Mouse (Mus musculus): ENCODE data around the gene Ntn5. TPM values are rescaled to one million over a fixed set of nuclear protein-coding genes. Genes with fewer than 3 reads are reported as not detected.

Ntn5 gene
- polyA plus RNA-seq, 1 experiment from 2014 or later: not detected

DNA sequence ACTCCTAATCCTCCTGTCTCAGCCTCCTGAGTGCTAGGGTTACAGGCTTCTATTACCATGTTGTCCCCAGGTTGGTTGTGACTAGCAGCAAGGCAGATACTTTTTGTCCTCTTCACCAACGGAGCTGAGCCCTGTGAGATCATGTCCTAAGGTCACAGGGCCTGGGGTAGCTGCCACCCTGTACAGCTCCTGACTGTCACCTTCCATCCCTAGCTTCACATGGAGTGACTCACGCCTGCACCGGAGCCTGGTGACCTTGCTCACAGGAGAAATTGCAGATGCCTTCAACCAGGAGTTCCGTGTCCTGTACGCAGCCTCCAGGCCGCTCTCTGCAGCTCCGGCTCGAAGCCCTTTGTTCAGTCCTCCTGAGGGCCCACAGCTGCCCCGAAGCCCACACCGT, 42.6 kb downstream of the Ntn5 start:
- no peaks in the 10 kb centered on the region for H3K9me3 ChIP-seq (replicated peaks)
- H3K9ac ChIP-seq: no peak overlapping the region; the same call in 1 of the 2 replicates
- no peaks in the 10 kb centered on the region for H3K27me3 ChIP-seq
- no peak overlapping the region for H3K4me2 ChIP-seq
- ATAC-seq: no peak
- H3K4me1 ChIP-seq: 0 out of 2 replicates have a peak, but pooled peaks cover 2% of the 10 kb centered on the region
- peaks cover 79% of the 10 kb centered on the region for H3K36me3 ChIP-seq (ENCODE audit: poor library complexity, severe bottlenecking)
- H3K27ac ChIP-seq: no peak overlapping the region
- H3K4me3 ChIP-seq: no peak overlapping the region
- 91% methylated on average over 10 of the region's 10 CpGs for WGBS

DNA sequence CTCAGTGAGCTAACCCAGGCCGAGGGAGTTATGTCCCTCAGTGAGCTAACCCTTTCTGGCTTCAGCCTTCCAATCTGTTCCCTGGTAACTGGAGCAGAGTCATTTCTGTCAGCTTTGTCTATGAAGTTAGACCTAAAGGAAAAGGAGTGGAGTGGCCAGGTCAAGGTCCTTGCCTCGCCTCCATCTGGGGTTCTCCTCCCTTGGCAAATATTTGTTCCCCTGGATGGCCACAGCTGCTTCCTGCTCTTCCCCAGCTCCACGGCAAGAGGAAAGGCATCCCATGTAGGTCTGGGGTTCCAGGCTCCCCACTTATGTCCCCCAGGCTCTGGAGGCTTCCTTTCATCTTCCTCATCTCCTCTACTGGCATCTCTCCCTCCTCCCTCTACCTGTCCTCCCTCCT, 43.8 kb downstream of the Ntn5 start:
- no peaks in the 10 kb centered on the region for H3K9me3 ChIP-seq (replicated peaks)
- no peak overlapping the region for H3K9ac ChIP-seq
- no peaks in the 10 kb centered on the region for H3K27me3 ChIP-seq
- 84% methylated on average over 3 of the region's 3 CpGs for WGBS
- no peak overlapping the region for H3K27ac ChIP-seq
- H3K4me3 ChIP-seq: no peak overlapping the region
- ATAC-seq: no peak
- H3K4me1 ChIP-seq: 0 out of 2 replicates have a peak, but pooled peaks cover 2% of the 10 kb centered on the region
- no peak overlapping the region for H3K4me2 ChIP-seq
- H3K36me3 ChIP-seq (ENCODE audit: poor library complexity, severe bottlenecking): peaks cover 67% of the 10 kb centered on the region

DNA sequence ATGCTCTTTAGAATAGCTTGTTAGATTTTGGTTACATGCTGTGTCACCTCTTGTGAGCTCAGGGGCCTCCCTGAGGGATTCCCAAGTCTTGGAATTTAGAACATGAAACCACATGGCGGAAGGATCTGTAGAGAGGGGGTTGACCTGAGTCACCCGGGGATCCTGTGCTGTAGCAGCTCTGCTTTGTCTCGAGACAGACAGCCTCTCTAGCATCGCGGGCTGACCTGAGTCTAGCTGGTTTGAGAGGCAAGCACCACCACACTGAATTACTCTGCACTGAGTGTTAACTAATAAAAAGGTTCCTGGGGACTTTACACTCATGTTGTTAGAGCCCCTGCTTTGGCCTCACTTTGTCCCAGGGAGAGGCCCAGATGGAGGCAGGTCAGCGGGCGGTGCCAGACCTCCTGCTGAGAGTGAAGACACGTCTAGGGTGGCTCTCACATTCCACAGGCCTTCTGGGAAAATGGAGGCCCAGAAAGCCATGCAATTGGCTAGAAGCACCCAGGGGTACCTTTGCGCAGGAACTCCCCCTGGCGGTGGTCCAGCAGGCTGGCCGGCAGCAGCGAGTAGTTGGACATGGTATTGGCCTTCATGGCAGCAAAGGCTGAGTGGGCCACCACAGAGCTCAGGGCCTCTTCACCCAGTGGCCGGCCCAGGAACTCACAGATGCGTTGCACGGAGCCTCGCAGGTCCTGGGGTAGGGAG, 47.1 kb downstream of the Ntn5 start:
- Histone ChIP-seq H3K4me1 (0 out of 2 replicates have a peak, but pooled peaks cover 2% of the 10 kb centered on the region), H3K4me2 (no peak overlapping the region), H3K27me3 (no peaks in the 10 kb centered on the region), H3K4me3 (no peak overlapping the region), H3K27ac (no peak overlapping the region; the same call in 1 of the 2 replicates), H3K36me3 (ENCODE audit: poor library complexity, severe bottlenecking) (peaks cover 35% of the 10 kb centered on the region), H3K9ac (no peak overlapping the region), H3K9me3 (replicated peaks) (no peaks in the 10 kb centered on the region)
- 15% methylated on average over 16 of the region's 16 CpGs for WGBS
- ATAC-seq: no peak

DNA sequence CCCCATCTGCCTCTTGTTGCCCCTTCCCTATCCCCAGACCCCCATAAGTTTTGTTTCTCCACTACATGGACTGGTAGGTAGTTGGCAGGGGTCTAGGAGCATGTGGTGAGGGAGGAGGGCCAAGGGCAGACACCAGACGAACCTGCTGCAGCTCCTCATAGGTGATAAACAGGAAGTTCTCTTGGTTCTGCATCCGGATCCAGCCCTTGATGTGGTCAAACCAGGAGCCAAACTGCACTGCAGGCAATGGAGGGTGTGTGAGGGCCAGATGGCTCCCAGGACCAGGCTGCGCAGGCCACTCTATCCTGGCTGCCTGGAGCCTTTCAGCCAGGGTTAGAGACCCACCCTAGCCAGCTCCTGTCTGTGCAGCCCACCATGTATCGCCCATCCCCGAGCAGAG, 49.7 kb downstream of the Ntn5 start:
- peaks cover 15% of the 10 kb centered on the region for H3K36me3 ChIP-seq (ENCODE audit: poor library complexity, severe bottlenecking)
- H3K4me3 ChIP-seq: no peak overlapping the region
- no peak for ATAC-seq
- 0 out of 2 replicates have a peak, but pooled peaks cover 2% of the 10 kb centered on the region for H3K4me1 ChIP-seq
- no peaks in the 10 kb centered on the region for H3K27me3 ChIP-seq
- H3K9me3 ChIP-seq (replicated peaks): no peaks in the 10 kb centered on the region
- no peak overlapping the region for H3K9ac ChIP-seq
- no peak overlapping the region for H3K4me2 ChIP-seq
- no peak overlapping the region for H3K27ac ChIP-seq
- 81% methylated on average over 5 of the region's 5 CpGs for WGBS

DNA sequence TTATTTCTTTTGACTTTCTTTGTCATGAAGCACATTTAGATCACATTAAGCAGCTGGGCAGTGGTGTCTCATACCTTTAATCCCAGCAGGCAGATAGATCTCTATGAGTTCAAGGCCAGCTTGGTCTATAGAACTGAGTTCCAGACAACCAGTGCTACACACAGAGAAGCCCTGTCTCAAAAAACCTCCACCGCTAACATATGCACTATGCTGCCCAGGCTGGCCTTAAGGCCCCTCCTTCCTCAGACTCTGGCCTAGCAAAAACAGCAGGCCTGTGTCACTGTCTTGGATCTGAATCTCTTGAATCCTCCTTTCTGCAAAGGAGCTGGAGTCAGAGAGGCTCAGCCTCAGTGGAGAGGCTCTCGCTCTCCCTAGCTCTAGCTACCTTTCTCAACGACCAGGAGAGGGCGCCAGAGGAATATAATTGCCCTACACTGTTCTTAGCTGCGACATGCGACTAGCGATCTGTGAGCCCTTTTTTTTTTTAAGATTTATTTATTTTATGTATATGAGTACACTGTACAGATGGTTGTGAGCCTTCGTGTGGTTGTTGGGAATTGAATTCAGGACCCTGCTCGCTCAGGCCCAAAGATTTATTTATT, 55.4 kb downstream of the Ntn5 start:
- H3K27me3 ChIP-seq: peaks cover 10% of the 10 kb centered on the region; the same call in 1 of the 2 replicates
- H3K9me3 ChIP-seq (replicated peaks): no peaks in the 10 kb centered on the region
- peak; percentile 93 for ATAC-seq
- H3K9ac ChIP-seq: no peak overlapping the region
- no peak overlapping the region for H3K4me3 ChIP-seq
- H3K4me1 ChIP-seq: no peaks in the 10 kb centered on the region
- 8% methylated on average over 9 of the region's 9 CpGs for WGBS
- no peak overlapping the region for H3K4me2 ChIP-seq
- no peak overlapping the region for H3K27ac ChIP-seq
- H3K36me3 ChIP-seq (ENCODE audit: poor library complexity, severe bottlenecking): no peaks in the 10 kb centered on the region

DNA sequence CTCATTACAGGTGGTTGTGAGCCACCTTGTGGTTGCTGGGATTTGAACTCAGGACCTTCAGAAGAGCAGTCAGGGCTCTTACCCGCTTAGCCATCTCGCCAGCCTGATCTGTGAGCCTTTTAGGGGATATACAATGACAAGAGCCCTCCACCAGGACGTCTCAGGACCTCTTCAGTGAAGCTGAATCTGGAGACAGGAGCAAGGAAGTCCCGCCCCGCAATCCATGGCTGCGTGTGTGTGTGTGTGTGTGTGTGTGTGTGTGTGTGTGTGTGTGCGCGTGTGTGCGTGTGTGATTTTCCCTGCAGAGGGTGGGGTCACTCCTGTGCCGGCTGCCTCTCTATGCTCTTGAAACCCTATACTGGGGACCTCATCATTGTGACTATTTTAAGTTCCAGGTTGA, 56.0 kb downstream of the Ntn5 start:
- no peak overlapping the region for H3K27ac ChIP-seq
- 76% methylated on average over 10 of the region's 10 CpGs for WGBS
- no peaks in the 10 kb centered on the region for H3K4me1 ChIP-seq
- H3K36me3 ChIP-seq (ENCODE audit: poor library complexity, severe bottlenecking): no peaks in the 10 kb centered on the region
- ATAC-seq: no peak
- H3K9ac ChIP-seq: no peak overlapping the region
- peaks cover 10% of the 10 kb centered on the region; the same call in 1 of the 2 replicates for H3K27me3 ChIP-seq
- no peak overlapping the region for H3K4me2 ChIP-seq
- no peak overlapping the region for H3K4me3 ChIP-seq
- no peaks in the 10 kb centered on the region for H3K9me3 ChIP-seq (replicated peaks)

DNA sequence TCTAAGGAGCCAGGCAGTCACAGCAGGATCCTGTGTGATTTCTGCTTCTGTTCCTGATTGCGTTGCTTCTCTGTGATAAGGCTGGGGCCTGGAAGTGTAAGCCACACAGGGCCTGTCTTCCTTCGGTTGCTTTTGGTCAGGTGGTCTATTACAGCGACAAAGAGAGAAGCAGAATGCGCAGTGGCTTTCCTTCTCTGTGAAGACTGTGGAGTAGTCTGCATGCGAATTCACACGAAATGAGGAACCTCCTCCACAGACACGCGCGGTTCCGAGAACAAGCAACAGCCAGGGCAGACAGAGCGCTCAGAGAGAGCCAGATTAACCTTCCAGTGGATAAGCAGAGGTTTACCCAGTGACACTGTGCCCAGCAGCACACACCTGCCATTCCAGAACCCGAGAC, 57.5 kb downstream of the Ntn5 start:
- no peaks in the 10 kb centered on the region for H3K36me3 ChIP-seq (ENCODE audit: poor library complexity, severe bottlenecking)
- no peak overlapping the region for H3K9ac ChIP-seq
- H3K9me3 ChIP-seq (replicated peaks): no peaks in the 10 kb centered on the region
- H3K4me2 ChIP-seq: no peak overlapping the region
- peaks cover 10% of the 10 kb centered on the region; the same call in 1 of the 2 replicates for H3K27me3 ChIP-seq
- peak overlapping the region; percentile 4; the same call in 1 of the 2 replicates for H3K4me3 ChIP-seq
- H3K4me1 ChIP-seq: no peaks in the 10 kb centered on the region
- no peak for ATAC-seq
- H3K27ac ChIP-seq: no peak overlapping the region
- 85% methylated on average over 12 of the region's 12 CpGs for WGBS

DNA sequence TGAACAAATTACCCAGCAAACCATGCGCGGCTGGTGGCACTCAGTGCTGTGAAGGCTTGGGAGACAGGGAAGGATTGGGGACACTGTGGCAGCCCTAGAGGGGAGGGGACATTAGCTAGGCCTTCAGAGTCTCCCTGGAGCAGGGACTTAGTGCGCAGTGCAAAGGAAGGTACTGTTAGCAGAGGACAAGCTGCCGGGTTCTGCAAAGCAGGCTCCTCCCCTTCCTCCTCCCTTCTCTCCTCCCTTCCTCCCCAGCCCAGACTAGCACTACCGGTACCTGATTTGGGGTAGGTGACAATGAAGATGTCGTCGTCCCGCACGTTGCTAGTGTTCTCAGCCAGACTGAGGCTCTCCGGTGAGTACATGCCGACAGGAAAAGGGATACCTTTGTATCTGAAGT, 58.0 kb downstream of the Ntn5 start:
- Histone ChIP-seq H3K27me3 (peaks cover 10% of the 10 kb centered on the region; the same call in 1 of the 2 replicates), H3K27ac (no peak overlapping the region), H3K4me2 (0 out of 2 replicates have a peak overlapping the region, but pooled peaks have one; percentile 16), H3K9me3 (replicated peaks) (peaks cover 3% of the 10 kb centered on the region), H3K4me3 (peak overlapping the region; percentile 4; the same call in 1 of the 2 replicates), H3K36me3 (ENCODE audit: poor library complexity, severe bottlenecking) (no peaks in the 10 kb centered on the region), H3K4me1 (no peaks in the 10 kb centered on the region), H3K9ac (no peak overlapping the region)
- no peak; the same call in 1 of the 2 replicates for ATAC-seq
- WGBS: 42% methylated on average over 11 of the region's 11 CpGs

DNA sequence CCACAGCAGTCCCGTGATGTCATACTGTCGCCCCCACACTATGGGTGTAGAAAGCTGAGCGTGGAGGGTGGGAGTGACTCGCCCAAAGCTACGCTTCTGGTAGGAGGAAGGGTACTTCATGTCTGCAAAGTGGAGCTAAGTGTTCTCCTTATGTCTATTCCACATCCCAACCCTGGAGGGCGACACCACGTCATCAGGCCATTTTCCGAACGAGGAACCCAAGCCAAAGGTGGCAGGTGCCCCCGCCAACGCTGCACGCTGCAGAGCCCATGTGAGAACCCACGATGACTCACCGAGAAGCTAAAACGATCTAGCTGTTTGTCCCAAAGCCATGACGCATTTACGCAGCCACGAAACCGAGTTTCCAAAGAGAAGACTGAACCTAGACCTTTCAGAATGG, 58.5 kb downstream of the Ntn5 start:
- H3K27ac ChIP-seq: no peak overlapping the region
- WGBS: 32% methylated on average over 19 of the region's 19 CpGs

More for the DNA sequence above, 58.5 kb downstream of the Ntn5 start:
- ATAC-seq: no peak
- Histone ChIP-seq H3K4me2 (peak overlapping the region; percentile 16; the same call in 1 of the 2 replicates), H3K9ac (no peak overlapping the region), H3K4me3 (no peak overlapping the region; the same call in 1 of the 2 replicates), H3K4me1 (no peaks in the 10 kb centered on the region), H3K27me3 (peaks cover 10% of the 10 kb centered on the region; the same call in 1 of the 2 replicates), H3K36me3 (ENCODE audit: poor library complexity, severe bottlenecking) (no peaks in the 10 kb centered on the region), H3K9me3 (replicated peaks) (peaks cover 5% of the 10 kb centered on the region)

Other genes with a start within 250 kb of the Ntn5 start
- gene Gys1, start 249.2 kb upstream of the Ntn5 start, polyA plus RNA-seq (2015; fragmentation: Nextera tagmentation; extraction: Ambion mirVana): 20.9 and 23.0 TPM in 2 replicates
- 153 and 173 TPM in 2 replicates for gene Ruvbl2, start 245.9 kb upstream of the Ntn5 start, polyA plus RNA-seq (2015; fragmentation: Nextera tagmentation; extraction: Ambion mirVana)
- gene Ftl1, start 224.1 kb upstream of the Ntn5 start, polyA plus RNA-seq (2015; fragmentation: Nextera tagmentation; extraction: Ambion mirVana): 6,730 and 6,791 TPM in 2 replicates
- gene Bax, start 217.1 kb upstream of the Ntn5 start, polyA plus RNA-seq (2015; fragmentation: Nextera tagmentation; extraction: Ambion mirVana): 243 and 272 TPM in 2 replicates
- gene Tulp2, start 202.1 kb upstream of the Ntn5 start, polyA plus RNA-seq (2015; fragmentation: Nextera tagmentation; extraction: Ambion mirVana): 0.11 and 0.22 TPM in 2 replicates
- 0.26 TPM in 1 of 2 replicates, not detected in the other for gene Gm45808, start 197.2 kb upstream of the Ntn5 start, polyA plus RNA-seq (2015; fragmentation: Nextera tagmentation; extraction: Ambion mirVana)
- gene Dhdh, start 195.2 kb upstream of the Ntn5 start, polyA plus RNA-seq (2015; fragmentation: Nextera tagmentation; extraction: Ambion mirVana): 2.7 and 3.1 TPM in 2 replicates
- 73.2 and 85.4 TPM in 2 replicates for gene Nucb1, start 173.6 kb upstream of the Ntn5 start, polyA plus RNA-seq (2015; fragmentation: Nextera tagmentation; extraction: Ambion mirVana)
- 13.5 and 15.3 TPM in 2 replicates for gene Ppp1r15a, start 157.8 kb upstream of the Ntn5 start, polyA plus RNA-seq (2015; fragmentation: Nextera tagmentation; extraction: Ambion mirVana)
- gene Plekha4, start 157.7 kb upstream of the Ntn5 start, polyA plus RNA-seq (2015; fragmentation: Nextera tagmentation; extraction: Ambion mirVana): 0.28 and 0.50 TPM in 2 replicates
- 0.14 TPM in 1 of 2 replicates, not detected in the other for gene Hsd17b14, start 129.1 kb upstream of the Ntn5 start, polyA plus RNA-seq (2015; fragmentation: Nextera tagmentation; extraction: Ambion mirVana)
- gene Bcat2, start 113.9 kb upstream of the Ntn5 start, polyA plus RNA-seq (2015; fragmentation: Nextera tagmentation; extraction: Ambion mirVana): 18.9 and 23.7 TPM in 2 replicates
- gene Fgf21, start 68.5 kb upstream of the Ntn5 start, polyA plus RNA-seq (2015; fragmentation: Nextera tagmentation; extraction: Ambion mirVana): 0.19 TPM in 1 of 2 replicates, not detected in the other
- not detected in 2 replicates for gene Fut1, start 66.7 kb upstream of the Ntn5 start, polyA plus RNA-seq (2015; fragmentation: Nextera tagmentation; extraction: Ambion mirVana)
- gene Izumo1, start 62.2 kb upstream of the Ntn5 start, polyA plus RNA-seq (2015; fragmentation: Nextera tagmentation; extraction: Ambion mirVana): 0.10 TPM in 1 of 2 replicates, not detected in the other
- 5.7 TPM in 2 replicates for gene Rasip1, start 56.5 kb upstream of the Ntn5 start, polyA plus RNA-seq (2015; fragmentation: Nextera tagmentation; extraction: Ambion mirVana)
- 1.8 and 3.8 TPM in 2 replicates for gene Mamstr, start 44.0 kb upstream of the Ntn5 start, polyA plus RNA-seq (2015; fragmentation: Nextera tagmentation; extraction: Ambion mirVana)
- gene Fut2, start 17.6 kb upstream of the Ntn5 start, polyA plus RNA-seq (2015; fragmentation: Nextera tagmentation; extraction: Ambion mirVana): 0.25 TPM in 1 of 2 replicates, not detected in the other
- 0.16 and 0.17 TPM in 2 replicates for gene Sec1, start 10.4 kb downstream of the Ntn5 start, polyA plus RNA-seq (2015; fragmentation: Nextera tagmentation; extraction: Ambion mirVana)
- gene Car11, start 15.8 kb downstream of the Ntn5 start, polyA plus RNA-seq (2015; fragmentation: Nextera tagmentation; extraction: Ambion mirVana): 14.9 and 19.8 TPM in 2 replicates
- gene Dbp, start 21.1 kb downstream of the Ntn5 start, polyA plus RNA-seq (2015; fragmentation: Nextera tagmentation; extraction: Ambion mirVana): 2.5 and 3.0 TPM in 2 replicates
- gene Rpl18, start 31.4 kb downstream of the Ntn5 start, polyA plus RNA-seq (2015; fragmentation: Nextera tagmentation; extraction: Ambion mirVana): 808 and 823 TPM in 2 replicates
- gene Sphk2, start 34.0 kb downstream of the Ntn5 start, polyA plus RNA-seq (2015; fragmentation: Nextera tagmentation; extraction: Ambion mirVana): 25.3 and 29.7 TPM in 2 replicates
- gene Fam83e, start 37.2 kb downstream of the Ntn5 start, polyA plus RNA-seq (2015; fragmentation: Nextera tagmentation; extraction: Ambion mirVana): 1.3 TPM in 2 replicates
- gene Spaca4, start 41.8 kb downstream of the Ntn5 start, polyA plus RNA-seq (2015; fragmentation: Nextera tagmentation; extraction: Ambion mirVana): not detected in 2 replicates
- 12.4 and 13.1 TPM in 2 replicates for gene Lmtk3, start 99.7 kb downstream of the Ntn5 start, polyA plus RNA-seq (2015; fragmentation: Nextera tagmentation; extraction: Ambion mirVana)
- 4.1 and 4.4 TPM in 2 replicates for gene Sult2b1, start 100.6 kb downstream of the Ntn5 start, polyA plus RNA-seq (2015; fragmentation: Nextera tagmentation; extraction: Ambion mirVana)
- gene Cyth2, start 130.6 kb downstream of the Ntn5 start, polyA plus RNA-seq (2015; fragmentation: Nextera tagmentation; extraction: Ambion mirVana): 314 and 335 TPM in 2 replicates
- 0.45 and 0.49 TPM in 2 replicates for gene Kcnj14, start 140.8 kb downstream of the Ntn5 start, polyA plus RNA-seq (2015; fragmentation: Nextera tagmentation; extraction: Ambion mirVana)
- gene Grwd1, start 146.9 kb downstream of the Ntn5 start, polyA plus RNA-seq (2015; fragmentation: Nextera tagmentation; extraction: Ambion mirVana): 49.2 and 53.6 TPM in 2 replicates
- gene Kdelr1, start 188.8 kb downstream of the Ntn5 start, polyA plus RNA-seq (2015; fragmentation: Nextera tagmentation; extraction: Ambion mirVana): 31.6 and 33.9 TPM in 2 replicates
- gene Grin2d, start 194.4 kb downstream of the Ntn5 start, polyA plus RNA-seq (2015; fragmentation: Nextera tagmentation; extraction: Ambion mirVana): 0.48 TPM in 2 replicates
- 0.62 and 0.92 TPM in 2 replicates for gene Syngr4, start 212.7 kb downstream of the Ntn5 start, polyA plus RNA-seq (2015; fragmentation: Nextera tagmentation; extraction: Ambion mirVana)
- gene Tmem143, start 212.9 kb downstream of the Ntn5 start, polyA plus RNA-seq (2015; fragmentation: Nextera tagmentation; extraction: Ambion mirVana): 3.7 and 4.3 TPM in 2 replicates
- gene Emp3, start 237.4 kb downstream of the Ntn5 start, polyA plus RNA-seq (2015; fragmentation: Nextera tagmentation; extraction: Ambion mirVana): 13.2 and 16.6 TPM in 2 replicates
- gene Ccdc114, start 240.1 kb downstream of the Ntn5 start, polyA plus RNA-seq (2015; fragmentation: Nextera tagmentation; extraction: Ambion mirVana): 2.5 and 3.5 TPM in 2 replicates